In the genomic region with DNA sequence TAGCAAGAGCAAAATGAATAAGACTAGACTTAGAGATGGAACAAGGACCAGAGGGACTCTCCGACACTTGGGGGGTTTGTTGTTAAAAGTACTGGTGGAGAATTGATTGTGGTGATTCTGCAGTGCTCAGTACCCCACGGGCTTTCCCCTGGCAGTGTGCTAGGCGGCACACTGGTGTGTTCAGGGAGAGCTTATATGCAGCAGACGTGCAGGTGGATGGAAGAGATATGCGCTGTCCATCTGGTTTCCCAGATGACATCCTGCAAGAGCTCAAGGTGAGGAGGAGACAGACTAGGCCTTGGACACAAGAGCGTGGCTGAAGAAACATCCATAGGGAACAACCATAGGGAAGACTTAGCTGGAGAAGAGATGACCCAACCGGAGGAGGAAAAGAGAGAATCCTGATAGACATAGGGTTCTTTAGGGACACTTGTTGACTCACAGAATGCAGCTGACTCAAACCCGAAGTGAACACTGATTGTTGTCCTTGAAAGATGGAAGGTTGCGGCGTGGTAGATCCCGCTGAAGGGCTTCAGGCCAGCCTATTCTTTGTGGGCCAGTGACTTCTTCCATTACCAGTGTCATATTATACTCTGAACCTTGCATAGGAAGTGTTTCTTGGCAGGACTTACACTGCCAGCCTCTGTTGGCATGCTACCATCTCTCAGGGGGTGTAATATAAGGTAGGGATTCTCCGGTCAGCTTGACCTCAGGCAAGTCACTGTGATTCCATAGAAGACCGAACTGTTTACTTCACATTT, we compare ENCODE assay signal across 8 mouse cellular contexts. TPM values are rescaled to one million over a fixed set of nuclear protein-coding genes. Genes with fewer than 3 reads are reported as not detected.
DNase-seq lines count a peak whose midpoint lies in the region; ATAC-seq and TF ChIP-seq lines count a peak whose summit lies in the region.

No protein-coding gene starts in this region.

- peak overlapping the region; percentile 91 for H3K27ac ChIP-seq in left cerebral cortex, adult 2 months
- H3K27ac ChIP-seq in heart, embryonic 14.5 days (replicated peaks in 1 of 2; ENCODE audit: control insufficient read depth in 1 of 2, insufficient read depth in 1 of 2, low read depth in 2 of 2, low read length in 2 of 2), result peak overlapping the region; percentile 28 to 96
- H3K27ac ChIP-seq in liver, embryonic 14.5 days, result peak overlapping the region; percentile 43
- H3K27ac ChIP-seq in stomach, embryonic 15.5 days, result peak overlapping the region; percentile 12; the same call in 1 of the 2 replicates

- TF ChIP-seq CTCF in left cerebral cortex, adult 2 months (IDR thresholded peaks at IDR 0.05), result no peak
- TF ChIP-seq CTCF in liver, embryonic 14.5 days (IDR thresholded peaks at IDR 0.05; ENCODE audit: low read depth), result no peak

- no peak for DNase-seq in left cerebral cortex, adult 2 months (ENCODE audit: extremely low spot score in 1 of 2, low spot score in 2 of 2)
- DNase-seq in left cerebral cortex, postnatal 10 days (ENCODE audit: extremely low spot score in 1 of 2, low spot score in 2 of 2), result no peak
- DNase-seq in cerebellum, adult 11 months, result peak; percentile 35
- DNase-seq in liver, embryonic 14.5 days (ENCODE audit: low read depth in 3 of 3, low spot score in 3 of 3), result peak in 2 of 3 experiments; percentile 51 to 58
- no peak for DNase-seq in thymus, postnatal 10 days (ENCODE audit: low spot score in 2 of 2)
- no peak for DNase-seq in thymus, postnatal 36 days

- H3K27me3 ChIP-seq in heart, embryonic 14.5 days (ENCODE audit: control insufficient read depth, insufficient read depth, low read length), result no peaks in the 10 kb centered on the region
- no peaks in the 10 kb centered on the region for H3K27me3 ChIP-seq in liver, embryonic 14.5 days (ENCODE audit: control insufficient read depth, insufficient read depth, low read length)
- H3K27me3 ChIP-seq in stomach, embryonic 15.5 days (replicated peaks), result no peaks in the 10 kb centered on the region

- no peaks in the 10 kb centered on the region for H3K9me3 ChIP-seq in heart, embryonic 14.5 days (ENCODE audit: control insufficient read depth, low read length)
- H3K9me3 ChIP-seq in liver, embryonic 14.5 days (ENCODE audit: control insufficient read depth, low read length), result no peaks in the 10 kb centered on the region
- no peaks in the 10 kb centered on the region for H3K9me3 ChIP-seq in stomach, embryonic 15.5 days

- H3K4me1 ChIP-seq in heart, embryonic 14.5 days (ENCODE audit: control insufficient read depth in 2 of 2, insufficient read depth in 2 of 2, low read length in 2 of 2), result peaks cover 19 to 41% of the 10 kb centered on the region in 2 experiments
- H3K4me1 ChIP-seq in liver, embryonic 14.5 days (replicated peaks; ENCODE audit: control insufficient read depth in 2 of 2, insufficient read depth in 2 of 2, low read length in 1 of 2), result peaks cover 7 to 23% of the 10 kb centered on the region in 2 experiments
- H3K4me1 ChIP-seq in stomach, embryonic 15.5 days, result peaks cover 18% of the 10 kb centered on the region

- WGBS in heart, embryonic 14.5 days, result 72% methylated on average over 13 of the region's 13 CpGs
- WGBS in liver, embryonic 14.5 days (ENCODE audit: insufficient replicate concordance), result 59% methylated on average over 13 of the region's 13 CpGs
- 77% methylated on average over 13 of the region's 13 CpGs for WGBS in stomach, embryonic 15.5 days

- TF ChIP-seq EP300 in liver, embryonic 14.5 days (IDR thresholded peaks at IDR 0.05; ENCODE audit: low read depth), result no peak

- H3K4me2 ChIP-seq in heart, embryonic 14.5 days (ENCODE audit: low read length), result peak overlapping the region; percentile 93
- H3K4me2 ChIP-seq in liver, embryonic 14.5 days (ENCODE audit: low read depth), result peak overlapping the region; percentile 78
- H3K4me2 ChIP-seq in stomach, embryonic 15.5 days, result peak overlapping the region; percentile 87

- H3K9ac ChIP-seq in heart, embryonic 14.5 days (ENCODE audit: low read length), result peak overlapping the region; percentile 89
- peak overlapping the region; percentile 80 for H3K9ac ChIP-seq in liver, embryonic 14.5 days (replicated peaks)
- peak overlapping the region; percentile 45; the same call in 1 of the 2 replicates for H3K9ac ChIP-seq in stomach, embryonic 15.5 days

- H3K36me3 ChIP-seq in heart, embryonic 14.5 days (ENCODE audit: control insufficient read depth, insufficient read depth, low read length), result peaks cover 52% of the 10 kb centered on the region
- H3K36me3 ChIP-seq in liver, embryonic 14.5 days (replicated peaks; ENCODE audit: control insufficient read depth, insufficient read depth, low read depth), result peaks cover 15% of the 10 kb centered on the region
- H3K36me3 ChIP-seq in stomach, embryonic 15.5 days, result peaks cover 19% of the 10 kb centered on the region

- ATAC-seq in heart, embryonic 14.5 days (ENCODE audit: insufficient number of reproducible peaks, insufficient read depth, low FRiP score, low read depth), result no peak
- peak; percentile 73 for ATAC-seq in liver, embryonic 14.5 days (ENCODE audit: insufficient read depth)
- ATAC-seq in stomach, embryonic 15.5 days (ENCODE audit: insufficient read depth, low FRiP score, low read depth), result peak; percentile 37; the same call in 1 of the 2 replicates

- intact Hi-C loops in left cerebral cortex, adult 2 months (cut with DNase I), result loop anchor here (2.0 kb wide), 1 partner anchor 44 kb away; a partner anchor contains a TSS
- intact Hi-C loops in left cerebral cortex, postnatal 10 days (cut with DNase I), result loop anchor here (5.0 kb wide), 1 partner anchor 45 kb away; a partner anchor contains a TSS

- peak overlapping the region; percentile 84 for H3K4me3 ChIP-seq in left cerebral cortex, adult 2 months
- peak overlapping the region; percentile 49 to 91 for H3K4me3 ChIP-seq in heart, embryonic 14.5 days (ENCODE audit: control insufficient read depth in 1 of 2, insufficient read depth in 1 of 2, low read depth in 1 of 2, low read length in 2 of 2)
- peak overlapping the region; percentile 67 to 82 for H3K4me3 ChIP-seq in liver, embryonic 14.5 days (ENCODE audit: insufficient read depth in 1 of 2, low read depth in 2 of 2, low read length in 2 of 2)
- peak overlapping the region; percentile 85 for H3K4me3 ChIP-seq in stomach, embryonic 15.5 days (replicated peaks)

RNA-seq across cellular contexts. Expression of a gene that starts 0.9 kb away (rescaled TPM):
- 10 to 100 TPM; 33.8 to 37.7 TPM for total RNA-seq in left cerebral cortex, adult 2 months (2021)
- total RNA-seq in left cerebral cortex, postnatal 10 days (2021), result 1 to 10 TPM; 2.9 to 3.7 TPM
- 5,119 and 5,195 TPM in 2 replicates for polyA plus RNA-seq in heart, embryonic 14.5 days (2014; fragmentation: Nextera tagmentation; extraction: Ambion mirVana)
- polyA plus RNA-seq in liver, embryonic 14.5 days (2012; rRNA removed), result 18.2 and 22.2 TPM in 2 replicates
- polyA plus RNA-seq in liver, embryonic 14.5 days (2014; fragmentation: Nextera tagmentation; extraction: Ambion mirVana), result 37.5 and 41.2 TPM in 2 replicates
- polyA plus RNA-seq in stomach, embryonic 15.5 days (2015; fragmentation: Nextera tagmentation; extraction: Ambion mirVana), result 7.1 and 9.8 TPM in 2 replicates

RNA-seq across cellular contexts. Expression of a gene that starts 9.5 kb away (rescaled TPM):
- 100 to 1,000 TPM; 387 to 407 TPM for total RNA-seq in left cerebral cortex, adult 2 months (2021)
- total RNA-seq in left cerebral cortex, postnatal 10 days (2021), result 100 to 1,000 TPM; 412 to 432 TPM
- 308 and 317 TPM in 2 replicates for polyA plus RNA-seq in heart, embryonic 14.5 days (2014; fragmentation: Nextera tagmentation; extraction: Ambion mirVana)
- 71.1 and 73.9 TPM in 2 replicates for polyA plus RNA-seq in liver, embryonic 14.5 days (2012; rRNA removed)
- polyA plus RNA-seq in liver, embryonic 14.5 days (2014; fragmentation: Nextera tagmentation; extraction: Ambion mirVana), result 50.3 and 61.1 TPM in 2 replicates
- 319 and 363 TPM in 2 replicates for polyA plus RNA-seq in stomach, embryonic 15.5 days (2015; fragmentation: Nextera tagmentation; extraction: Ambion mirVana)

RNA-seq across cellular contexts. Expression of a gene that starts 10.4 kb away (rescaled TPM):
- 1 to 10 TPM; 5.4 to 6.1 TPM for total RNA-seq in left cerebral cortex, adult 2 months (2021)
- total RNA-seq in left cerebral cortex, postnatal 10 days (2021), result 1 to 10 TPM; 3.6 to 4.4 TPM
- 0.23 and 0.26 TPM in 2 replicates for polyA plus RNA-seq in heart, embryonic 14.5 days (2014; fragmentation: Nextera tagmentation; extraction: Ambion mirVana)
- 0.06 and 0.15 TPM in 2 replicates for polyA plus RNA-seq in liver, embryonic 14.5 days (2012; rRNA removed)
- 0.05 TPM in 1 of 2 replicates, not detected in the other for polyA plus RNA-seq in liver, embryonic 14.5 days (2014; fragmentation: Nextera tagmentation; extraction: Ambion mirVana)
- polyA plus RNA-seq in stomach, embryonic 15.5 days (2015; fragmentation: Nextera tagmentation; extraction: Ambion mirVana), result 0.73 and 1.0 TPM in 2 replicates

RNA-seq across cellular contexts. Expression of a gene that starts 38.8 kb away (rescaled TPM):
- 10 to 100 TPM; 21.2 to 29.4 TPM for total RNA-seq in left cerebral cortex, adult 2 months (2021)
- 10 to 100 TPM; 24.3 to 29.6 TPM for total RNA-seq in left cerebral cortex, postnatal 10 days (2021)
- 56.0 and 66.8 TPM in 2 replicates for polyA plus RNA-seq in heart, embryonic 14.5 days (2014; fragmentation: Nextera tagmentation; extraction: Ambion mirVana)
- 18.9 and 19.9 TPM in 2 replicates for polyA plus RNA-seq in liver, embryonic 14.5 days (2012; rRNA removed)
- 19.3 and 20.7 TPM in 2 replicates for polyA plus RNA-seq in liver, embryonic 14.5 days (2014; fragmentation: Nextera tagmentation; extraction: Ambion mirVana)
- 35.0 and 38.5 TPM in 2 replicates for polyA plus RNA-seq in stomach, embryonic 15.5 days (2015; fragmentation: Nextera tagmentation; extraction: Ambion mirVana)

RNA-seq across cellular contexts. Expression of a gene that starts 43.9 kb away (rescaled TPM):
- total RNA-seq in left cerebral cortex, adult 2 months (2021), result 1 to 10 TPM; 3.3 to 4.3 TPM
- 1 to 10 TPM; 5.0 to 5.3 TPM for total RNA-seq in left cerebral cortex, postnatal 10 days (2021)
- 9.4 and 9.6 TPM in 2 replicates for polyA plus RNA-seq in heart, embryonic 14.5 days (2014; fragmentation: Nextera tagmentation; extraction: Ambion mirVana)
- polyA plus RNA-seq in liver, embryonic 14.5 days (2012; rRNA removed), result 2.1 and 3.1 TPM in 2 replicates
- 6.0 and 7.5 TPM in 2 replicates for polyA plus RNA-seq in liver, embryonic 14.5 days (2014; fragmentation: Nextera tagmentation; extraction: Ambion mirVana)
- polyA plus RNA-seq in stomach, embryonic 15.5 days (2015; fragmentation: Nextera tagmentation; extraction: Ambion mirVana), result 11.2 and 11.8 TPM in 2 replicates

Comparison
In these comparisons a context has a peak if more than half of its experiments do, and no peak if none do; other contexts are left out.
1. DNase-seq: peak in cerebellum, adult 11 months (single experiment) and liver, embryonic 14.5 days (2 of 3); none in left cerebral cortex, adult 2 months (0 of 2), left cerebral cortex, postnatal 10 days (0 of 2), thymus, postnatal 10 days (0 of 2) and thymus, postnatal 36 days (0 of 2).
2. H3K27ac ChIP-seq: peak in every context shown above with its lines; median percentile 91 in left cerebral cortex, adult 2 months; 62 in heart, embryonic 14.5 days; 43 in liver, embryonic 14.5 days; 12 in stomach, embryonic 15.5 days.
3. RNA of a gene that starts 0.9 kb away (polyA plus RNA-seq): 5,119 to 5,195 TPM in heart, embryonic 14.5 days; 18.2 to 41.2 TPM in liver, embryonic 14.5 days and 7.1 to 9.8 TPM in stomach, embryonic 15.5 days; every median in the first group is over 100 times any median in the second.
4. Peak in every context shown above with its lines, with median percentiles within 50 percentile points of each other: H3K4me3 ChIP-seq, H3K4me2 ChIP-seq and H3K9ac ChIP-seq.